Mouse (Mus musculus) bone marrow, adult 2 months (tissue): ENCODE results near the gene Rap2a. TPM values are rescaled to one million over a fixed set of nuclear protein-coding genes. Genes with fewer than 3 reads are reported as not detected.

Experiments used
- H3K27ac ChIP-seq: fragments of 200-500 bp; 2 replicates; pipeline ENCODE4 v1.5.1; 2012; ENCODE audit warnings: low read depth, mild to moderate bottlenecking, control low read depth, inconsistent platforms, low read length; ENCODE audit not compliant: control insufficient read depth, poor library complexity, insufficient read depth
- H3K4me1 ChIP-seq: fragments of 200-500 bp; 2 replicates; pipeline ENCODE4 v1.6.1; 2011; ENCODE audit warnings: low read length; ENCODE audit not compliant: control insufficient read depth, insufficient read depth
- H3K4me3 ChIP-seq: fragments of 200-500 bp; replicated peaks from 2 replicates; pipeline ENCODE3; 2011; ENCODE audit warnings: mild to moderate bottlenecking, low read depth, low read length, control low read depth; ENCODE audit not compliant: control insufficient read depth
- CTCF ChIP-seq: fragments of 200-500 bp; IDR thresholded peaks from 2 replicates; pipeline ENCODE4 v1.5.1; 2011; ENCODE audit warnings: low read length, control low read depth; ENCODE audit not compliant: control insufficient read depth, insufficient read depth
- POLR2A ChIP-seq: fragments of 200-500 bp; IDR thresholded peaks from 2 replicates; pipeline ENCODE4 v1.6.1; 2011; ENCODE audit warnings: low read depth, mild to moderate bottlenecking, control low read depth, low read length, borderline replicate concordance; ENCODE audit not compliant: control insufficient read depth
- WGBS: fragments of 180-500 bp; shearing (Covaris S2); methylation state at CpG from one replicate; pipeline ENCODE4 v1.1.7; 2018; 5-methylcytosine and 5-hydroxymethylcytosine counted together
- polyA plus RNA-seq: library from polyadenylated mRNA; stranded (reverse); fragments of >200 nt; gene quantifications from 2 replicates; pipeline ENCODE4 v1.2.4, GENCODE M21; 2011; ENCODE audit warnings: low replicate concordance; ENCODE audit not compliant: missing spikeins, insufficient read depth, insufficient read length

Rap2a gene
- polyA plus RNA-seq, 1 experiment = 6.9 TPM

DNA sequence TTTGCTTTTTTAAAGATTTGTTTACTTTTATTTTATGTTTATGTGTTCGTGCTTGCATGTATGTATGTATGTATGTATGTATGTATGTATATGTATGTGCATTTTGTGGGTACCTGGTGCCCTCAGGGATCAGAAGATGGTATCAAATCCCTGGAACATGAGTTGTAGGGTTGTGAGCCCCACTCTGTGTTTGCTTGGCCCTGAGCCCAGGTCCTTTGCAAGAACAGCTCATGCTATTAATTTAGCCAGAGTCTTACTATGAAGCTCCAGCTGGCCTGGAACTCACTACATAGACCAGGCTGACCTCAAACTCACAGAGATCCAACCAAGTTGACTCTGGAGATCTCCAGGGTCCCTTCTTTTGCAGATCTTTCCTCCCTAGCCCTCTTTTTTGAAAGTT, 37.1 kb downstream of the Rap2a start:
- H3K4me1 ChIP-seq = no peaks in the 10 kb centered on the region
- WGBS = 79% methylated on average over 1 of the region's 1 CpGs
- H3K27ac ChIP-seq = no peak overlapping the region
- TF ChIP-seq CTCF = no peak
- no peak for TF ChIP-seq POLR2A
- no peak overlapping the region for H3K4me3 ChIP-seq

DNA sequence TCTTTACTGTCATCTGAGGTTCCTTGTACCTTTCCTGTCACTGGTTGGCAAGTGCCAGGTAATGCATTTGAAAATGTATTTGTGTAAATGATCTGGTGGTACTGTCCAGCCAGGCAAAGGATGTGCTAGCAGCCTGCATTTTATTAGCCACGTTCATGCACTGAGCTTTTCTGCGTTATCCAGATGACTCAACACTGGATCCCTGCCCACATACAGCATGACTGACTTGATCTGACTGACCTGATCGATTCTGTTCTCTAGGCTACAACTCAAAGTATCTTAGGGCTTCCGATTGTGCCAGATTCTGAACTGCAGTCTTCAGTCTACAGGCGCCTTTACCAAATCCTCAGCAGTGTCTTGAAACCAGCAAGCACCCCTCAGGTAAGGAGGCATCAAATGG, 40.5 kb downstream of the Rap2a start:
- TF ChIP-seq CTCF = no peak
- TF ChIP-seq POLR2A = no peak
- Histone ChIP-seq H3K4me3 (no peak overlapping the region), H3K27ac (no peak overlapping the region), H3K4me1 (no peaks in the 10 kb centered on the region; the same call in 1 of the 2 replicates)
- WGBS = 78% methylated on average over 5 of the region's 5 CpGs

DNA sequence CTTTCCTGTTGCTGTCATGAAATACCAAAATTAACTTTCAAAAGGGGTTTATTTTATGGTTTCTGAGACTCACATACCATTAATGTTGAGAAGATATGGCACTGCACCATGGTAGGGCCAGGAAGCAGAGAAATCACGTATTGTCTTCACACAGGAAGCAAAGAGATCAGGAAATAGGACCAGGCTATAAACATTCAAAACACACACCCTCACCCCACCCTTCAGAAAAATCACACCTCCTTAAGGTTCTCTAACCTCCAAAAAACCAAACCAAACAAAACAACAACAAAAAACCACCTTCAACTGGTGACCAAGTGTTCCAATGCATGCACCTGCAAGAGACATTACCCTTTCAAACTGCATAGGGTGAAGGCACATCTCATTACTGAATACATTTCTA, 41.7 kb downstream of the Rap2a start:
- 53% methylated on average over 1 of the region's 1 CpGs for WGBS
- Histone ChIP-seq H3K4me1 (no peaks in the 10 kb centered on the region; the same call in 1 of the 2 replicates), H3K27ac (no peak overlapping the region), H3K4me3 (no peak overlapping the region)
- no peak for TF ChIP-seq CTCF

DNA sequence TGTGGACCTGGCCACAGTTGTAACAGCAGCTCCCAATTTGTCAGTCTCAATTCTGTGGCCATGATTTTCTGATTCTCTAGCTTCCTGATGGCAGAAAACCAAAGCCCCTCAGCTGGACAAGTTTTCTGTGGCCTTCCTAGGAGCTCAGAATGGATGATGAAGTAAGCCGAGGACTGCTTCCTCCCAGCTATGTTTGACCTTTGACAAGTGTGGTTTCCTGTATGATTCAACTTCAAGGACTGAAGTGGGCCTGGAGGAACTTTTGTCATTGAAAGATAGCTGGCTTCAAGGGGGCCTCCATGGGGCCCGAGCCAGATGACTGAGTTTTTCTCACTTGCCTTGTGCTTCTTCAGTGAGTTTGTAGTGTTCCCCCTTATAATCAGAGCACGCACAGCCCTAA, 42.6 kb downstream of the Rap2a start:
- no peak overlapping the region for H3K4me3 ChIP-seq
- WGBS = 4% methylated on average over 3 of the region's 3 CpGs
- TF ChIP-seq CTCF (no peak), POLR2A (no peak)
- no peak overlapping the region for H3K27ac ChIP-seq
- no peaks in the 10 kb centered on the region; the same call in 1 of the 2 replicates for H3K4me1 ChIP-seq

DNA sequence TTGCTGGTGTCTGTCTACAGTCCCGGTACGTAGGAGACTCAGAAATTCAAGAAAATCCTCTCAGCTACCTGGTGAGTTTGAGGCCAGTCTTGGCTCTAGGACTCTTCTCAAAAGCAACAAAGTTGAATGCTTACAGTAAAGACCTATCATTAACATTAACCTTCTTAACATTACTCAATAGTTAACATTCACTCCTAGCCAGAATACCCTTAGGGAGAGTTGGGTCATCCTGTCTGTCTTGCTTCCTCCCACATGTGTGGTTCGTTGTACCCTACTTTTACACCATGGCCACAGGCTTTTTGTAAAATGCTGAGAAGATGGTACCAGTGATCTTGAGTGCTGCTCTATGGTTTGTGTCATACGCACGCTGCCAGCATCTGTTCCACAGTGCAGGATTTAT, 45.1 kb downstream of the Rap2a start:
- Histone ChIP-seq H3K4me3 (no peak overlapping the region), H3K27ac (no peak overlapping the region), H3K4me1 (no peaks in the 10 kb centered on the region; the same call in 1 of the 2 replicates)
- TF ChIP-seq CTCF = no peak
- no peak for TF ChIP-seq POLR2A
- WGBS = 78% methylated on average over 5 of the region's 5 CpGs

DNA sequence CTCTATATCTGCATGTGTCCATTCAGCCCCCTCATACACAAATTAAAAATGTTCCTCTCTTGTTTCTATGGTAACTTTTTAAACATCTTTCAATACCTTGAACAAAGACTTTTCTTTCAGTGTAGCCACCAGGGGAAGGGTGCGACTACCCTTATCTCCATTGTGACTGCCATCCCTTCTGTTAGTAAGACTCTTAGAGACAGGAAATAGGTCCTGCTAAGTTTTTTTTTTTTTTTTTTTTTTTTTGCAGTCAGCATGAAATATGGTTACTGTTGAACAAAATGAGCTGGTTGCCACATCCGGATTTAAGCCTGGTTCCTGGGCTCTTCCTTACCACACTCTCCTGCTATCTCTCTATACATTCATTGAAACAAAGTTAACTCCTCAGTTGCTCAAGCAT, 47.4 kb downstream of the Rap2a start:
- no peak overlapping the region for H3K27ac ChIP-seq
- no peak for TF ChIP-seq CTCF
- TF ChIP-seq POLR2A = no peak
- WGBS = 6% methylated on average over 2 of the region's 2 CpGs
- no peak overlapping the region for H3K4me3 ChIP-seq
- H3K4me1 ChIP-seq = no peaks in the 10 kb centered on the region; the same call in 1 of the 2 replicates

DNA sequence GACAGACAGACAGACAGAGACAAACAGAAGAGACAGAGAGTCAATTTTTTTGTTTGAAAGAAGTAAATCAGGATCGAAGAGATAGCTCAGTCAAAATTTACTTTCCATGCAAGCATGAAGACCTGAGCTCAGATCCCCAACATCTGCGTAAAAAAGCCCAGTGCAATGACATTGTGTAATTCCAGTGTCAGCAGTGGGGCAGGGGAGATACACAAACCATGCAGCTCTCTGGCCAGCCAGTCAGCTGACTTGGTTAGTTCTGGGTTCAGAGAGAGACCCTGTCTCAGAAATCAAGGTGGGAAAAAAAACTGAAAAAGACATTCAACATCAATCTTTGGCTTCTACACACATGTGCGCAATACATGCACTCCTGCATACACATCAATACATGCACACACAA, 55.1 kb downstream of the Rap2a start:
- no peak for TF ChIP-seq CTCF
- TF ChIP-seq POLR2A = no peak
- H3K27ac ChIP-seq = no peak overlapping the region
- WGBS = 89% methylated on average over 3 of the region's 3 CpGs

DNA sequence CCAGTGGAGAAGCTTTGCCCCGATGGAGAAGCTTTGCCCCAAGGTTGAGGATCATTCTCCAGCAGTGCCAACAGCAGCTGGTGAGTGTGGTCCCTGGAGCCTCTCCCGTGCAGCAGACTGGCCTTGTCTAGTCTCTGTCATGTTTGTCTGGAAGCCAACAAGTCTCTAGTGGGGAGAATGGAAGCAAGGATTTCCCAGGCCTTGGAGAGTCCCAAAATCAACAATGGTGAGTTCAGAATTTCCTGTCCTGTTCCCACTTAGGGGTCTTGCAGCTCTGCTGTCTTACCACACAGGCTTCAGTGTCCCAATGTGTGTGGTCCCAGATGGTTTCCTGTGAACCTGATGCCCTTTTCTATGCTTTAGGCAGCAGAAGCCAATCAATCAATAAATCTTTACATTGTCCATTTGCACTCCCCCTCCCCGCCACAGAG, 56.6 kb downstream of the Rap2a start:
- 56% methylated on average over 3 of the region's 3 CpGs for WGBS
- H3K4me1 ChIP-seq = peaks cover 2% of the 10 kb centered on the region; the same call in 1 of the 2 replicates
- H3K4me3 ChIP-seq = no peak overlapping the region
- TF ChIP-seq POLR2A (no peak), CTCF (no peak)
- no peak overlapping the region for H3K27ac ChIP-seq

More for the DNA sequence above, 55.1 kb downstream of the Rap2a start:
- no peaks in the 10 kb centered on the region for H3K4me1 ChIP-seq
- no peak overlapping the region for H3K4me3 ChIP-seq

DNA sequence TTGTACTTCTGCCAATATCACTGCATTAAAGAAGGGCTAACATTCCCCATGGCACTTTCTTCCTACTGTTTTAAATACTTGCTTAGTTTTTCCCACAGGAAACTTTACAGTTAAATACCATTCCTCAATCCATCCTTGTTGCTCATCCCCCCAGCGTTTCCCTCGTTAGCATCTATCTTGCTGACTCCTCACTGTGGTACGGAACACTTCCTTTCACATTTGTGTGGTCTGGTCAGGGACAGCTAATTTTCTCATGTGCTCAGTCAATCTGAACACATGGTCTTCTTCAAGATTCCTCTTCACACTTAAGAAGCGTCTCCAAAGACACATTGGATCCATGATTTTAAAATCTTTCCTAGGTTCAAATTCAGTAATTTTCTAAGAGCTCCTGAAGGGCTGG, 57.2 kb downstream of the Rap2a start:
- WGBS = 66% methylated on average over 4 of the region's 4 CpGs
- Histone ChIP-seq H3K4me1 (peaks cover 2% of the 10 kb centered on the region; the same call in 1 of the 2 replicates), H3K4me3 (no peak overlapping the region), H3K27ac (no peak overlapping the region)
- TF ChIP-seq POLR2A = no peak
- no peak for TF ChIP-seq CTCF
